Mouse (Mus musculus): Measurements from ENCODE around the gene Cdkn2aipnl. TPM values are rescaled to one million over a fixed set of nuclear protein-coding genes. Genes with fewer than 3 reads are reported as not detected.
A peak's percentile ranks its signal among the peaks of the same experiment; 100 is the strongest.

Gene Cdkn2aipnl
- polyA plus RNA-seq, 1 experiment, result 17.5 TPM

DNA sequence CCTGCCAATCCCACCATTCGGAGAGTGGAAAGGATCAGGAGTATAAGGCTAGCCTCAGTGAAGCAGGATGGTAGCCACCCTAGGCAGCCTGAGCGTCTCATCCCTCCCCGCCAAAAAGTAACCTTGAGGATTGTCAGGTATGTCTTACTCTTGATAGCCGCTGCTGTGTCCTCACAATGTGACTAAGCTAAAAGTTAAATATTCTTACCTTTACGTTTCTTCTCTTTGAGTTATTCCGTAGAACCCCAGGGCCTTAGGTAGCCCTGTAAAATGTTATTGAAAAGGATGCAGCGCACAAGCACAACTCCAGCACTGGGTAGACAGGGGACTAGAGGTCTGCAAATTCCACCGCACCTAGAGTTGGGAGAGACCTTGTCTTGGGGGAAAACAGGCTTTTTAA, 34.4 kb downstream of the Cdkn2aipnl start:
- peaks cover 16% of the 10 kb centered on the region for H3K36me3 ChIP-seq (replicated peaks; ENCODE audit: low read length)
- H3K4me3 ChIP-seq (replicated peaks), result no peak overlapping the region
- peaks cover 56% of the 10 kb centered on the region for H3K4me1 ChIP-seq
- no peaks in the 10 kb centered on the region for H3K9me3 ChIP-seq
- no peaks in the 10 kb centered on the region for H3K27me3 ChIP-seq (replicated peaks)
- TF ChIP-seq GATA1 (IDR thresholded peaks at IDR 0.05; ENCODE audit: borderline replicate concordance, low read length), result no peak
- no peak for TF ChIP-seq FLI1 (IDR thresholded peaks at IDR 0.05; ENCODE audit: low read length)

DNA sequence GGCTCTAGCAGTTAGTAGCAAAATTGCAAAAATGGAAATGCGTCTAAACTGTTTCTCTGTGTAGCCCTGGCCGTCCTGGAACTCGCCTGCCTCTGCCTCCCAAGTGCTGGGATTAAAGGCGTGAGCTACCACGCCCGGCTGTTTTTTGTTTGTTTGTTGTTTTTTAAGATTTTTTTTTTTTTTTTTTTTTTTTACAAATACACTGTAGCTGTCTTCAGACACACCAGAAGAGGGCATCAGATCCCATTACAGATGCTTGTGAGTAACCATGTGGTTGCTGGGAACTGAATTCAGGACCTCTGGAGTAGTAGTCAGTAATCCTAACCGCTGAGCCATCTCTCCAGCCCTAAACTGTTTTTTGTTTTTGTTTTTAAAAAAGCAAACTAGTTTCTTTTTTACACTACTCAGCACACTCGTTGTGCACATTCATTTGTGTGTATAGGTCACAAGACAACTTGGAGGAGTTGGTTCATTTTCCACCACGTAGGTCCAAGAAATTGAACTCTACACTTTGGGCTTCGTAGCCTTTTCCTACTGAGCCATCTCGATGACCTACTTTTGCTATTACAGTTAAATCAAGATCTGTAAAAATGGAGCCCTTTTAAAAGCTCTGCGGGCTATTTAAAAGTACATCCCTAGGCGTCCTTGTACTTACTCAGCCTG, 35.5 kb downstream of the Cdkn2aipnl start:
- H3K36me3 ChIP-seq (replicated peaks; ENCODE audit: low read length), result peaks cover 11% of the 10 kb centered on the region
- TF ChIP-seq FLI1 (IDR thresholded peaks at IDR 0.05; ENCODE audit: low read length), result no peak
- no peak for TF ChIP-seq GATA1 (IDR thresholded peaks at IDR 0.05; ENCODE audit: borderline replicate concordance, low read length)
- no peaks in the 10 kb centered on the region for H3K9me3 ChIP-seq
- peaks cover 55% of the 10 kb centered on the region for H3K4me1 ChIP-seq
- H3K27me3 ChIP-seq (replicated peaks), result no peaks in the 10 kb centered on the region
- peak overlapping the region; percentile 100 for H3K4me3 ChIP-seq (replicated peaks)

DNA sequence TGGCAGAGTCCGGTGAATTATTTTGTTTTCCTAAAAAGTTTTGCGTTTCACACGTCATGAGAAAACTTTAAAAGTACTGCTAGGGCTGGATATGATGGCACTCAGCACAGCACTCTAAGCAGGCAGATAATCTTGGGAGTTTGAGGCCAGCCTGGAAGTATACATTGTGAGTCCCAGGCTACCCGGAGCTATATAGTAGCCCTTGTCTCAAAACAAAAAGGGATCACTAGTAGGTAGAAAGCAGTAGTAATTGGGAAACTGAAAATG, 36.0 kb downstream of the Cdkn2aipnl start:
- no peaks in the 10 kb centered on the region for H3K27me3 ChIP-seq (replicated peaks)
- no peaks in the 10 kb centered on the region for H3K9me3 ChIP-seq
- peak overlapping the region; percentile 100 for H3K4me3 ChIP-seq (replicated peaks)
- H3K36me3 ChIP-seq (replicated peaks; ENCODE audit: low read length), result peaks cover 10% of the 10 kb centered on the region
- no peak for TF ChIP-seq FLI1 (IDR thresholded peaks at IDR 0.05; ENCODE audit: low read length)
- no peak for TF ChIP-seq GATA1 (IDR thresholded peaks at IDR 0.05; ENCODE audit: borderline replicate concordance, low read length)
- peaks cover 55% of the 10 kb centered on the region for H3K4me1 ChIP-seq

DNA sequence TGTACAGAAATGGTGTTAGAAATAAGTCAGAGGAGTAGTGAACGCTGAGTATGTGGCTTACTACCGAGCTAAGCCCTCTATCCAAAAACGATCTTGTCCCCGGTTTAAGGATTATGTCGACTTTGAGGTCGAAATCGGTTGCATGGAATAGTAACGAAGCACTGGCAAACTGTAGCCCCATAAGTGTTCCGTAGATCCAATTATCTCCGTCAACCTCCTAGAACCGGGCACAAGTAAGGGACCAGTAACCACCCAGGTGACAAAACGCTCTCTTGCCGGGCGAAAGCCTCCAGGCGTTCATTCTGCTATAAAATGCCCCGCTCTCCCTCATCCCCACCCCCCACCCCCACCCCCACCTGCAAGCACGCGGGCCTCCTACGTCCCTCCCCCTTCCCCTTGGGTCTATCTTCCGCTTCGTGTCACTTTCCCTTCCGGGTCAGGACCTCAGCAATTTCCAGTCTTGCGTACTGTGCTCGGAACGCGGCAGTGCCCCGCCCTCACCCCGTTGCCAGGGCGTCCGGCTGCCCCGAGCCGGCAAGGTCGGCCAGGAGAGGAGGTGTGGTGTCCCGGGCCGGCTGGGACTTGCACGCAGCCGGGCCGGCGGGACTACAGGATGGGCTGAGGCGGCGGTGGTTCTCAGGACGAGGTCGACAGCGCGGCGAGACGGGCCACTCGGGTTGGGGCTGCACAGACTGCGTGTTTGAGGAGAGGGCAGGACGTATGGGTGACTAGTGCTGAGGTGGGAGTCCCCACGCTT, 36.5 kb downstream of the Cdkn2aipnl start, which contains the start of gene Cdkl3:
Cdkl3 (plus strand) TSS at position 450 of the 757 bp plus-strand sequence.
- Histone ChIP-seq H3K4me3 (replicated peaks) (peak within 1 kb of the TSS; percentile 100), H3K9me3 (no peaks in the 10 kb centered on the region), H3K4me1 (peaks cover 53% of the 10 kb centered on the region), H3K36me3 (replicated peaks; ENCODE audit: low read length) (peaks cover 10% of the 10 kb centered on the region), H3K27me3 (replicated peaks) (no peaks in the 10 kb centered on the region)
- TF ChIP-seq GATA1 (IDR thresholded peaks at IDR 0.05; ENCODE audit: borderline replicate concordance, low read length) (no peak), FLI1 (IDR thresholded peaks at IDR 0.05; ENCODE audit: low read length) (no peak)

DNA sequence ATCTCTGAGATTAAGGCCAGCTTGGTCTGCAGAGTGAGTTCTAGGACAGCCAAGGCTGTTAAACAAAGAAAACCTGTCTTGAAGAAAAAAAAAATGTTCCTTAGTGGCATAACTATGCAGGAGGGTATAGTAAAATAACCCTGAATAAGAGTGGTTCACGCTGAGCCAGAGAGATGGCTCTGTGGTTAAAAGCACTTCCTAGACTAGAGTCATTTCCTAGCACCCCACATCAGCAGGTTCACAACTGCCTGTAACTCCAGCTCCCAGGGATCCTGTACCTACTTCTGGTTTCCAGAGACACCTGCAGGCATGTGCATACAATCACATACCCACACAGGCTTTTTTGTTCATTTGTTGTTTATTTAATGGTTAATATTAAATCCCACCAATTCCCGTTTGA, 38.1 kb downstream of the Cdkn2aipnl start:
- H3K4me3 ChIP-seq (replicated peaks), result peak overlapping the region; percentile 100
- H3K27me3 ChIP-seq (replicated peaks), result no peaks in the 10 kb centered on the region
- no peak for TF ChIP-seq GATA1 (IDR thresholded peaks at IDR 0.05; ENCODE audit: borderline replicate concordance, low read length)
- TF ChIP-seq FLI1 (IDR thresholded peaks at IDR 0.05; ENCODE audit: low read length), result no peak
- H3K9me3 ChIP-seq, result no peaks in the 10 kb centered on the region
- peaks cover 10% of the 10 kb centered on the region for H3K36me3 ChIP-seq (replicated peaks; ENCODE audit: low read length)
- H3K4me1 ChIP-seq, result peaks cover 46% of the 10 kb centered on the region

DNA sequence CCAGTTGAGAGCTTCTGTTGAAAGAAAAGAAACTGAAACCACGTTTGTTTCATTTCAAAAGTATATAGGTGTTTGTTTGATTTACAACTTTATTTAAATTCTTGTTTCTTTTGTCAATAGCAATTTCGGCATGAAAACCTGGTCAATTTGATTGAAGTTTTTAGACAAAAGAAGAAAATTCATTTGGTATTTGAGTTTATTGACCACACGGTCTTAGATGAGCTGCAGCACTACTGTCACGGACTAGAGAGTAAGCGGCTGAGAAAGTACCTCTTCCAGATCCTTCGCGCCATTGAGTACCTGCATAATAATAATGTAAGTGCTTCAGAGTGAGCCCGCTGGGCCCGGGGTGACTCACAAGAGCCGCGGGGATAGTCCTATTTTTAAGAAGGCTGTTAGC, 43.5 kb downstream of the Cdkn2aipnl start:
- TF ChIP-seq FLI1 (IDR thresholded peaks at IDR 0.05; ENCODE audit: low read length), result no peak
- Histone ChIP-seq H3K9me3 (no peaks in the 10 kb centered on the region), H3K4me3 (replicated peaks) (no peak overlapping the region)

DNA sequence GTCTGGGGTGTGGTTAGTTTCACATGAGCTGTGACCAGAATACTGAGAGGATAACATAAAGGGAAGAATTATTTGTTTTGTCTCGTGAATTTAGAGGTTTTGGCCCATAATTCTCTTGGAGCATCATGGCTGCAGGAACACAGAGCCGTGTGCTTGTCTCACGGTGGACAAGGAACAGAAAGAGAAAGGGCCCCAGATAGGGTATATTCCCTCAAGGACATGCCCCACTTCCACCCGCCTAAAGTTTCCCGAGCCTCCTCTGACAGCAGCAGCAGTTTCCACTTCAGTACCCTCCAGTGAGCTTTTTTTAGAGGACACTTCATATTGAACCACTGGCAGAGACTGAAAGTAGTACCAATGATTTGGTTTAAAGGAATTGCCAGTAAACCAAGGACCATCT, 44.1 kb downstream of the Cdkn2aipnl start:
- H3K4me1 ChIP-seq, result peaks cover 18% of the 10 kb centered on the region
- no peaks in the 10 kb centered on the region for H3K9me3 ChIP-seq
- TF ChIP-seq GATA1 (IDR thresholded peaks at IDR 0.05; ENCODE audit: borderline replicate concordance, low read length) (no peak), FLI1 (IDR thresholded peaks at IDR 0.05; ENCODE audit: low read length) (no peak)
- no peaks in the 10 kb centered on the region for H3K27me3 ChIP-seq (replicated peaks)
- peaks cover 12% of the 10 kb centered on the region for H3K36me3 ChIP-seq (replicated peaks; ENCODE audit: low read length)
- H3K4me3 ChIP-seq (replicated peaks), result no peak overlapping the region

More for the DNA sequence above, 43.5 kb downstream of the Cdkn2aipnl start:
- Histone ChIP-seq H3K27me3 (replicated peaks) (no peaks in the 10 kb centered on the region), H3K36me3 (replicated peaks; ENCODE audit: low read length) (peaks cover 12% of the 10 kb centered on the region), H3K4me1 (peaks cover 17% of the 10 kb centered on the region)

DNA sequence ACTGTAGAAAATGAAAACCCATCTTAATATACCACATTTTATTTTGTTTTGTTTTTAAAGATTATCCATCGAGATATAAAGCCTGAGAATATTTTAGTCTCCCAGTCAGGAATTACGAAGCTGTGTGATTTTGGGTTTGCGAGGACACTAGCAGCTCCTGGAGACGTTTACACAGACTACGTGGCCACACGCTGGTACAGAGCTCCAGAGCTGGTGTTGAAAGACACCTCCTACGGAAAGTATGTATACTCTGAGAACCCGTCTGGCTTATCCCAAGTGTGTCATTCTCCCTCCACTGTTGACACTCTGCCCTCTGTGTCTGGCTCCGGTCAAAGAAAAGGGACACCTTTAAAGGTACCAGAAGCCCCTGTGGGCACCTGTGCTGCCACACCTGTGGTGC, 50.8 kb downstream of the Cdkn2aipnl start:
- no peaks in the 10 kb centered on the region for H3K27me3 ChIP-seq (replicated peaks)
- peaks cover 7% of the 10 kb centered on the region for H3K36me3 ChIP-seq (replicated peaks; ENCODE audit: low read length)
- peaks cover 26% of the 10 kb centered on the region for H3K4me1 ChIP-seq
- no peak for TF ChIP-seq FLI1 (IDR thresholded peaks at IDR 0.05; ENCODE audit: low read length)
- TF ChIP-seq GATA1 (IDR thresholded peaks at IDR 0.05; ENCODE audit: borderline replicate concordance, low read length), result no peak
- no peaks in the 10 kb centered on the region for H3K9me3 ChIP-seq
- no peak overlapping the region for H3K4me3 ChIP-seq (replicated peaks)

Other genes with a start within 250 kb of the Cdkn2aipnl start
- gene Sec24a, start 204.0 kb upstream of the Cdkn2aipnl start, polyA plus RNA-seq (2012; ENCODE audit: insufficient read depth, low replicate concordance), result 2.6 and 8.2 TPM in 2 replicates
- gene Sar1b, start 204.0 kb upstream of the Cdkn2aipnl start, polyA plus RNA-seq (2012; ENCODE audit: insufficient read depth, low replicate concordance), result 8.5 TPM in 1 of 2 replicates, not detected in the other
- 0.26 and 3.6 TPM in 2 replicates for gene Jade2, start 110.0 kb upstream of the Cdkn2aipnl start, polyA plus RNA-seq (2012; ENCODE audit: insufficient read depth, low replicate concordance)
- gene Ube2b, start 33.1 kb downstream of the Cdkn2aipnl start, polyA plus RNA-seq (2012; ENCODE audit: insufficient read depth, low replicate concordance), result 39.2 and 171 TPM in 2 replicates
- gene Cdkl3, start 36.6 kb downstream of the Cdkn2aipnl start, polyA plus RNA-seq (2012; ENCODE audit: insufficient read depth, low replicate concordance), result 1.3 TPM in 1 of 2 replicates, not detected in the other
- 4.4 and 8.0 TPM in 2 replicates for gene Ppp2ca, start 131.0 kb downstream of the Cdkn2aipnl start, polyA plus RNA-seq (2012; ENCODE audit: insufficient read depth, low replicate concordance)
- gene Olfr1373, start 177.9 kb downstream of the Cdkn2aipnl start, polyA plus RNA-seq (2012; ENCODE audit: insufficient read depth, low replicate concordance), result not detected in 2 replicates
- not detected in 2 replicates for gene Olfr1371, start 246.3 kb downstream of the Cdkn2aipnl start, polyA plus RNA-seq (2012; ENCODE audit: insufficient read depth, low replicate concordance)

Data from megakaryocyte, embryonic 14.5 days (primary cell).